Mouse (Mus musculus) erythroblast, embryonic 14.5 days (primary cell): ENCODE measurements around the gene Pcdh8.

Source experiments
- GATA1 ChIP-seq: IDR thresholded peaks from 2 replicates; pipeline ENCODE4 v1.6.1; 2012; ENCODE audit warnings: low read length, inconsistent platforms, mixed read lengths
- TAL1 ChIP-seq: IDR thresholded peaks from 3 replicates; pipeline ENCODE4 v1.6.1; 2012; ENCODE audit warnings: low read length, inconsistent platforms, mixed read lengths

GRCm38 (mm10) chr14:79754157-79754556 lies 17.0 kb downstream of the Pcdh8 start:
- TF ChIP-seq GATA1 (no peak), TAL1 (no peak)
